Mouse (Mus musculus) liver, adult 2 months (tissue): Measurements from ENCODE around the gene March11.

Experiments used
- CTCF ChIP-seq: fragments of 200-500 bp; IDR thresholded peaks from 2 replicates; pipeline ENCODE4 v1.5.1; 2011; ENCODE audit warnings: low read depth, low read length, control low read depth
- POLR2A ChIP-seq: fragments of 200-500 bp; IDR thresholded peaks from 2 replicates; pipeline ENCODE4 v1.6.1; 2011; ENCODE audit warnings: low read length, control low read depth; ENCODE audit not compliant: insufficient read depth; ENCODE audit errors: extremely low read depth

- TF ChIP-seq POLR2A (no peak), CTCF (no peak)
Observed at GRCm38 (mm10) chr15:26377355-26377754, 68.5 kb downstream of the March11 start.
